Comparison of ENCODE assay signal across 18 mouse cellular contexts in genomic region chr11:110722701-110723100, GRCm38 (mm10).
"Had no signal": no experiment of that assay in that cellular context is flagged by ENCODE, and none has a peak within 500 bp of the region (broad histone marks: within the 10 kb centered on the region; RNA-seq: fewer than 3 reads in every experiment).

No protein-coding gene starts in this region.

- H3K9ac ChIP-seq: liver, embryonic 14.5 days; lung, embryonic 14.5 days; midbrain, embryonic 12.5 days; neural tube, embryonic 13.5 days; neural tube, embryonic 15.5 days had no signal

- DNase-seq: lung, adult 18-20 months; lung, embryonic 14.5 days; lung, postnatal 10 days; lung, postnatal 4 days; midbrain, embryonic 14.5 days; right cerebral cortex, adult 18-20 months; right cerebral cortex, postnatal 25 days; right cerebral cortex, postnatal 4 days; thymus, adult 18-20 months; thymus, postnatal 14 days; thymus, postnatal 36 days had no signal

- ATAC-seq: midbrain, embryonic 16.5 days had no signal

- H3K9me3 ChIP-seq: midbrain, embryonic 10.5 days; midbrain, embryonic 12.5 days; neural tube, embryonic 13.5 days; neural tube, embryonic 15.5 days had no signal

- H3K36me3 ChIP-seq: midbrain, embryonic 10.5 days; midbrain, embryonic 12.5 days; neural tube, embryonic 13.5 days; neural tube, embryonic 15.5 days had no signal

- H3K4me1 ChIP-seq: midbrain, embryonic 10.5 days; midbrain, embryonic 12.5 days; neural tube, embryonic 13.5 days; neural tube, embryonic 15.5 days had no signal

- H3K27me3 ChIP-seq: midbrain, embryonic 12.5 days; neural tube, embryonic 13.5 days; neural tube, embryonic 15.5 days had no signal

- H3K4me2 ChIP-seq: lung, embryonic 14.5 days; midbrain, embryonic 12.5 days; neural tube, embryonic 13.5 days; neural tube, embryonic 15.5 days had no signal

- H3K4me3 ChIP-seq: midbrain, embryonic 10.5 days; midbrain, embryonic 12.5 days; myocyte; neural tube, embryonic 13.5 days; neural tube, embryonic 15.5 days had no signal

- H3K27ac ChIP-seq: liver, embryonic 14.5 days; midbrain, embryonic 10.5 days; midbrain, embryonic 12.5 days; neural tube, embryonic 13.5 days; neural tube, embryonic 15.5 days had no signal
